Mouse (Mus musculus) cerebral cortex, adult 2 months (tissue): Measurements from ENCODE around the gene Serpina12.

Experiments
- WGBS: fragments of 180-500 bp; shearing (Covaris S2); methylation state at CpG from one replicate; pipeline ENCODE4 v1.1.7; 2018; 5-methylcytosine and 5-hydroxymethylcytosine counted together

The Serpina12 gene

GRCm38 (mm10) chr12:104044343-104044742 lies at the start of gene Serpina12:
Gene Serpina12, minus strand, starts transcription at chr12:104044443.
- WGBS: 93% methylated on average over 7 of the region's 7 CpGs

DNA sequence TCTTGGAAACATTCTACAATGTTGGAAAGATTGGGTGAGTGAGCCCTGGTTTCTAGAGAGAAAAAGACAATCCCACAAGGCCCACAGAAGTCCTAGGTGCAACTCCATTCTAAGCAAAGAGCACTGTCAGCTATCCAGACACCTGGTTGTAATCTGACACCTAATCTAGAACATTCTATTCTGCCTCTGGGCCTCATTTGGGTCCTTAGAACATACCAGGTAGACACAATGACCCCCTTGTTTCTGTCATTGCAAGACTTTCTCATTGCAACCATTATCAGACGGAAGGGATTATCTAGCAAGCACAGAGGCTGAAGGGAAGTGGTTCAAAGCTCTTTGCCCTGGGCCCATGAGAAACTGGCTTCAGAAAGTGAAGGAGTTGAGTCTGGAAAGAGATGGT lies 47.1 kb upstream of the Serpina12 start:
- 82% methylated on average over 1 of the region's 1 CpGs for WGBS

DNA sequence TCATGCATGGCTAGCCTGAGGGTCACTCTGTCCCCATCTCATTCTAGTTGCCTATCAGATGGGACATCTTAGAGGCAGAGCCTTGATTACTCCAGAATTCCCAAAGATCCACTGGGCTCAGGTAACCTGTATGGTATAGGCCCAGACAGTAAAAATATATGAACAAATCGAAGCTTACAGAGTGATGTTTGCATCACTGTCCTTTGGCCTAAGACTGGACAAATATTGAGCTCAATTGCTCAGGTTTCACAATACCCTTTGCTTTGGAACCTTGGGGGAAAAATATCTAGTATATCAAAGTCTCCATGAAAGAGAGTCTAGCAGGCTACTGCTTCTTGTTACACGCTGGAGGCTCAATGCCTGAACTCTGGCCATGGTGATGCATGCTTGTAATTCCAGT lies 45.9 kb upstream of the Serpina12 start:
- WGBS: 78% methylated on average over 2 of the region's 2 CpGs

GRCm38 (mm10) chr12:104072286-104072685 lies 28.0 kb upstream of the Serpina12 start:
- 48% methylated on average over 5 of the region's 5 CpGs for WGBS

GRCm38 (mm10) chr12:104071708-104072107 lies 27.5 kb upstream of the Serpina12 start:
- WGBS: 54% methylated on average over 1 of the region's 1 CpGs

- WGBS: 2% methylated on average over 2 of the region's 2 CpGs
These were observed 25.4 kb upstream of the Serpina12 start for GRCm38 (mm10) chr12:104069620-104070019.

DNA sequence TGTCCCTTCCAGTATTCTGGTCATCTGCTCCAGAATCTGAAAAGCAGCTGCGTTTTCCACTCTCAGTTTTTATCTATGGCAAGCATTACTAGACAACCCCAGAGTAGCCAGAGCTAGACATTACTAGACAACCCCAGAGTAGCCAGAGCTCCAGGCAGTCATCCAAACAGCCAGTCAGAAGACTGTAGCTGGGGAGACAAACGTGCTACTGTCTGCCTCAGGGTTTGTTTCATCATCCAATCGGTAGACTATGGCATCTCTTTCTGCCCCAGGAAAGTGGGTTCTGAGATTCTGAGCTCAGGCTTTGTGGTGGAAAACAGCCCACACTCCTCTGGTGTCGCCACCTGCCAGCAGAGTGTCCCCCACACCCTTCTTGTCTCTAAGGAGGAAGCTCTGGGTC lies 23.3 kb upstream of the Serpina12 start:
- WGBS: 26% methylated on average over 4 of the region's 4 CpGs

- WGBS: 26% methylated on average over 8 of the region's 8 CpGs
These were observed 22.0 kb upstream of the Serpina12 start for GRCm38 (mm10) chr12:104066241-104066640.

- WGBS: 37% methylated on average over 4 of the region's 4 CpGs
These were observed 20.8 kb upstream of the Serpina12 start for GRCm38 (mm10) chr12:104064996-104065395.

- WGBS: 39% methylated on average over 4 of the region's 4 CpGs
These were observed 20.3 kb upstream of the Serpina12 start for GRCm38 (mm10) chr12:104064532-104064931.

DNA sequence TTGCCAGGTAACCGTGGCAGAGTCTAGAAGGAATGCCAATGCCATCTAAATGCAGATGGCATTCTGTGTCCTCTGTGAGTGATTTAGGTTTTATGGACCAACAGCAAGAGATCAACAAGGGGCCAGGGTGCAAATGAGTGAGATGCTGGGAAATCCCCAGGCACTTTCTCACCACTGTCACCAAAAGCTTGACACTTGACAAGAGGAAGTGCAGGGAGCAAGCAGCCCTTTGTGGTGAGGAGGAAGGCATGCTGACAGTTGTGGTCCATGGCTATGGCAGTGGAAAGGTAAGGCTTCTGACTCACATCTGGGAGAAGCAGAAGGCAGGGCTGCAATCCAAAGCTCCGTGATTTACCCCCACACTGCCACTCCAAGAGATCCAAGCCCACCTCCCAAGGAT lies 17.6 kb upstream of the Serpina12 start:
- WGBS: 66% methylated on average over 2 of the region's 2 CpGs

- WGBS: 43% methylated on average over 6 of the region's 6 CpGs
These were observed 15.9 kb upstream of the Serpina12 start for GRCm38 (mm10) chr12:104060126-104060525.

GRCm38 (mm10) chr12:104057531-104057930 lies 13.3 kb upstream of the Serpina12 start:
- WGBS: 84% methylated on average over 7 of the region's 7 CpGs

GRCm38 (mm10) chr12:104057050-104057449 lies 12.8 kb upstream of the Serpina12 start:
- WGBS: 25% methylated on average over 4 of the region's 4 CpGs

DNA sequence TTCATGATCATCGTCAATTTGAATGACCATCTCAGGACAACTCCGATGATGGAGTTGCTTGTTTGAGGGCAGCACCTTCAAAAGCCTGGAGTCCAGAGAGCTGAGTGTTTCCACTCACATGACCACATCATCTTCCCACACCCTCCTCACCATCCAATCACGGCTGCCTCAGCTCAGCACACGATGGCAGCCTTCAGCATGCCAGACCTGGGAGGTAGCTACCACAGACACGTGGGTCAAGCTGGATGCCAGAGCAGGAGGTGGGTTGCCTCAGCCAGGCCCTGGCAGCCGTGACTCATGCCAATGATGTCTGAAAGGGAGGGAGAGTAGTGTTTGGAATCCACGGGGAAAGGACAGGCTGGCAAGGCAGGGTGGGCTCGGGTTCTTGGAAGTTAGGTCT lies 11.5 kb upstream of the Serpina12 start:
- WGBS: 74% methylated on average over 8 of the region's 8 CpGs

GRCm38 (mm10) chr12:104053995-104054394 lies 9.8 kb upstream of the Serpina12 start:
- 56% methylated on average over 1 of the region's 1 CpGs for WGBS

DNA sequence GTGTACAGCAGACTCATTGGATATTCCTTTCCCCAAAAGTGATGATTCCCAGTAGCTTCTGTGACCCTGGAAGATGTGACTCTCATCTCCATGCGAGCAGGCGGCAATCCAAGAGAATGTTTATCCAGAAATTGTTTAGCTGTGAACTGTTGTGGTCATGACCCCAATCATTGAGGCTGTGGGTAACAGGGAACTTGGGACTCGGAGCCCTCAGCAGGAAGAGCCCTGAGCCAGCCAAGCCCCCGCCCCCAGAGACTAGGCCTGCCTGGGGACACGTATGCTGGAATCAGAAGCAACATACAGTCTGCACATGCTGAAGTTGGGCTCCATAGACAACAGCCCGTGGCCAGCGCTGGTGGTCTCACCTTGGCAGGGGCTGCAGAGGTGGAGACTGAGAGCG lies 1.5 kb upstream of the Serpina12 start:
- WGBS: 88% methylated on average over 8 of the region's 8 CpGs

- WGBS: 92% methylated on average over 2 of the region's 2 CpGs
These were observed 1.5 kb downstream of the Serpina12 start for GRCm38 (mm10) chr12:104042753-104043152.

DNA sequence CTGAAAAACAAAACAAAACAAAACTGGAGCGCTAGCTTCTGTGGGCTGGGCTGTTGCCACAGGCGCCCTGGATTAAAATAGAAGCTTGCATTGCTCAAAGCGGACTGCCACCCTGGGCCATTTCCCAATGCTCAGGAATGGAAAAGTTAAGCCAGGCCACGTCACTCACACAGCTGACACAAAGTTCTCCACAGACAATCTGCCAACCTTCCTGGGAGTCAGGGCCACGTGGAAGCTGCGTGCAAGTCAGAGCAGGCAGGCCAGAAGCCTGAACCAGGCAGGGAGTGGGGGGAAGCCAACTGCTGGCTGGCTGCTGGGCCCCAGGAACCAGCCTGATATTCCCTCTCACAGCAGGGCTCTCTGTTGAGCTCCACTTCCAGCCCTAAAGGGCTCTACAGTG lies 2.8 kb downstream of the Serpina12 start:
- WGBS: 46% methylated on average over 6 of the region's 6 CpGs

- 93% methylated on average over 7 of the region's 7 CpGs for WGBS
These were observed 6.1 kb downstream of the Serpina12 start for GRCm38 (mm10) chr12:104038181-104038580.

GRCm38 (mm10) chr12:104033752-104034151 lies 10.5 kb downstream of the Serpina12 start:
- WGBS: 89% methylated on average over 1 of the region's 1 CpGs

GRCm38 (mm10) chr12:104029986-104030385 lies 14.3 kb downstream of the Serpina12 start:
- WGBS: 58% methylated on average over 8 of the region's 8 CpGs

DNA sequence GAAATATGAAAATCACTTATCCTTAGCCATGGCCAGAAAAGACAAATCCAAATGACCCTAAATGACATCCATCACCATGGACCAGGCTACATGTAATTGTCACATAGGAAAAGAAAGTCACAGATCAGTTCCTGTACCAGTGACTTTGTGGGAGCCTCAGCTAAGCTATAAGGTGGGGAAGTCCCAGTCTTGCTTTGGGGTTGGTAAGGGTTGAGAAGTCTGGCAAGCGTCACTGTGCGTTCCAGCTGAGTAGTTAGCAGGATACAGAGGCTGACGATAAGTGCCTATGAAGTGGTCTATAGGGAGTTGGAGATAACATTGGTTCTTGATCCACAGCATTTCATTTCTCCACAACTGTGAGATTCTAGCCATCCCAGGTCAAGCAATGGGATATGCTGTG lies 29.0 kb downstream of the Serpina12 start:
- WGBS: 95% methylated on average over 3 of the region's 3 CpGs

DNA sequence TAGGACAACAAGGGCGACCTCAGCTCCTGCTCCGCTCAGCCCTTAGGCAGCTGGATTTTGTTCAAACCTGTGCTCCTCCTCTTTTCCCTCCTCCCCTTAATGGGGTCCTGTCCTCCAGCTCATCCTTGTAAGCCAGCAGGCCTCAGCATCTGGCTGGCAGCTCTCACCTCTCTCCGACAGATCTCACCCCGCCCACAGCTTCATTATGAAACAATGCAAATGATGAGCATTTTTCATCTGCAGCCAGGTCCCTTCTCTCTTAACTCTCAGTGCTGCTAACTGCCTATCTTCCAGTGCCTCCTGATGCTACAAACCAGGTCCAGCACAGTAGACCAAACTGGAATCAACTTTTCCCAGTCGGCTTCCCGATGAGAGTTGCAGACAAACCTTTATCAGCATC lies 30.6 kb downstream of the Serpina12 start, which contains the start of gene Serpina9:
Serpina9 (minus strand) TSS at position 136 of the 400 bp plus-strand sequence.
- WGBS: 81% methylated on average over 6 of the region's 6 CpGs
